Mouse (Mus musculus) kidney, adult 11 months (tissue): ENCODE measurements around the gene Stmn1.
"Not testable (repeated sequence)": the region's sequence is repeated elsewhere in the genome, so short reads cannot be mapped to it uniquely, and the experiment has no call there.

Experiments used
- DNase-seq: peaks from one replicate; pipeline ENCODE4 v3.0.0; 2022

The Stmn1 gene

GRCm38 (mm10) chr4:134489986-134490665 is 22.0 kb downstream of the Stmn1 start:
- DNase-seq = peak; percentile 74

GRCm38 (mm10) chr4:134491716-134492115 is 23.6 kb downstream of the Stmn1 start:
- DNase-seq = no peak

- not testable (repeated sequence) for DNase-seq
These were observed 26.0 kb downstream of the Stmn1 start for GRCm38 (mm10) chr4:134494161-134494560.

- DNase-seq = no peak
These were observed 26.8 kb downstream of the Stmn1 start for GRCm38 (mm10) chr4:134494780-134495545.

GRCm38 (mm10) chr4:134495546-134495923 is 27.4 kb downstream of the Stmn1 start:
- no peak for DNase-seq

GRCm38 (mm10) chr4:134496595-134497210 is 28.6 kb downstream of the Stmn1 start, which contains the start of gene Paqr7:
Gene Paqr7 (plus strand): TSS chr4:134496697.
- peak; percentile 84 for DNase-seq

- no peak for DNase-seq
These were observed 29.1 kb downstream of the Stmn1 start for GRCm38 (mm10) chr4:134497223-134497622.

- no peak for DNase-seq
These were observed 30.0 kb downstream of the Stmn1 start for GRCm38 (mm10) chr4:134497986-134498731.

GRCm38 (mm10) chr4:134498983-134499382 is 30.9 kb downstream of the Stmn1 start:
- not testable (repeated sequence) for DNase-seq

GRCm38 (mm10) chr4:134501095-134501494 is 33.0 kb downstream of the Stmn1 start:
- no peak for DNase-seq

GRCm38 (mm10) chr4:134503686-134504357 is 35.7 kb downstream of the Stmn1 start:
- DNase-seq = no peak

GRCm38 (mm10) chr4:134505303-134505789 is 37.2 kb downstream of the Stmn1 start:
- DNase-seq = no peak

- DNase-seq = no peak
These were observed 38.0 kb downstream of the Stmn1 start for GRCm38 (mm10) chr4:134505966-134506594.

- DNase-seq = no peak
These were observed 38.6 kb downstream of the Stmn1 start for GRCm38 (mm10) chr4:134506713-134507112.

GRCm38 (mm10) chr4:134510396-134510795 is 42.3 kb downstream of the Stmn1 start:
- DNase-seq = no peak

GRCm38 (mm10) chr4:134510845-134511411 is 42.8 kb downstream of the Stmn1 start, which contains the start of gene Aunip:
Gene Aunip (plus strand): TSS chr4:134510999.
- peak; percentile 86 for DNase-seq

- no peak for DNase-seq
These were observed 43.6 kb downstream of the Stmn1 start for GRCm38 (mm10) chr4:134511730-134512129.

GRCm38 (mm10) chr4:134512798-134513197 is 44.7 kb downstream of the Stmn1 start:
- DNase-seq = peak; percentile 59

- DNase-seq = no peak
These were observed 46.3 kb downstream of the Stmn1 start for GRCm38 (mm10) chr4:134514309-134514930.

GRCm38 (mm10) chr4:134515614-134516013 is 47.5 kb downstream of the Stmn1 start:
- no peak for DNase-seq

- DNase-seq = no peak
These were observed 48.9 kb downstream of the Stmn1 start for GRCm38 (mm10) chr4:134516981-134517380.
